Mouse (Mus musculus) thymus, postnatal 25 days (tissue): ENCODE measurements at regions not wholly inside any gene's neighbourhood (a gene's known extent, or its start where the extent isn't known, plus 50 kb on each side); places are given as distances from the start of the nearest gene placed in this dataset.

Experiments
- DNase-seq: peaks from one replicate; pipeline ENCODE4 v3.0.0; 2022

DNA sequence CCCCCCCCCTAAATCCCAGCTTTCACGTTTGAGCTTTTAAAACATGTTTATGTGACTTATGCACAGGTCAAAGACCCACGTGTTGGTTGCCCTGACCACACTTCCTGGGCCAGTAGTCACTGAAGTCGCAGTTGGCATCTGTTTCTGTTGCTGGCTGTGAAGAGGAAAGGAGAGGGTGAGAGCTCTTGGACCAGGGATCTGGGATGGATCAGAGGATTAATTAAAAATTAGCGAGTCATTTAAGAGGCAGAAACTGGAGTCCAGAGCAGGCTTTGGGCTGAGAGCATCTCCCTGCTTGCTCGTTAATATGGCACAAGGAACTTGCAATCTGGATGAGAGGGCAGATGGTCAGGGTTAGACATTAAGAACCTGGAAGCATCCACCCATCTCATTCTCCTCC lies 59.1 kb upstream of the Syt6 start:
- no peak for DNase-seq

DNA sequence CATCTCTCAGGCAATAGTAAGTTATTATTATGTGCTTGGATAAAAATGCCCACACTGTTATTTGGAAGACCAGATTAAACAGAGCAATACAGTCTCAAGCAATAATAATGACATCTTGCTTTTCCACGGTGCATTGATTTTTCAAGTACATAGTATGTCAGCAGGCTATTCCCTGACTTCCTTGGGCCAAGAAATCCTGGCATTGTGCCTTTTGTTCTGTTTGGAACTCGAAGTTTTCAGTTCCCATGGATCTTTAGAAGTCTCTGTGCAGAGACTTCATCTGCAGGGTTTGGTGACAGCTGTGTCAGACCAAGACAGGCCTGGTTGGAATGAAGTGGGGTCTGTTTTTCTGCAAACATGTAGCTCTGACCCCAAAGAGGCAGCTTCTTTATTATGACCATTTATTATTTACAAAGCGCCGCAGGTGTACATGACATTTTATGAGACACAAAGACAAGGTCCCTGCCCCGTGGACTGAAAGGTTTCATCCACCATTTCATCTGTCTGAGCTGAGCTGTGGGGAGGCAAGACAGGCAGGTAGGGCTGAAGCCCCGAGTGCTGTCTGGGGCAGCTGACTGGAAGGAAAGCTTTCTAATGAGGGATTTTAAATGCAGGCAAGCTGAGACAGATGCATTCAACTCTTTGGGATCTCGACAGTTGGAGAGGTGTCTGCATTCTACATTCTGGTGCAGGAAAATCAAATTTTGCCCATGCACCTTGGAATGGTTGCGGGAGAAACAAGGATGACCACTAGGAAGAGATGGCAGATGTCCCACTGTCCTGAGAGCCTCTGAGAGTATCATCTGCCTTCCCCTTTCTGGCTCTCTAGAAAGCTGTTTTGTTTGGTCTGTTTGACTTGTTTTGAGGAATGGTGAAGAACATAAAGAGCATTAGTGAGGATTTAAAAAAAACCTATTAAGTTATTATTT lies 57.4 kb upstream of the Syt6 start:
- no peak for DNase-seq

DNA sequence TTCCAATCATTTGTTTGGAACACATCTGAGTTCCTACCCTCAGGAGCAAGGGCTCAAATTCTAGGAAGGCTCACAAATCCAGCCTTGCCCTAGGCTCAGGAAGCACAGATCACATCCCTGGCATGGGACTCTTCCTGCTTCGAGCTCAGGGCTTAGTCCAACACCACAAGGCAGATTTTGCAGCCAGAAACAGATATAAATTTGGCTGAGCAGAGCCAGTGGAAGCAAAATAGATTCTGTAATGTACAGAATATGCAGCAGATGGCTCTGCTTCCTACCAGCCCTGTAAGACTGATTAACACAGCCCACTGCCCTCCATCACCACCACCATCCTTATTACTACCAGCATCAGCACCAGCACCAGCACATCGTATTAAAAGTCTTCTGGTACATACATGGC lies 56.4 kb upstream of the Syt6 start:
- DNase-seq: no peak
